Mouse (Mus musculus): ENCODE data around the gene Chpf2.

Chpf2 gene

GRCm38 (mm10) chr5:24604080-24604655 lies 17.6 kb downstream of the Chpf2 start:
- CTCF ChIA-PET = interaction anchor here (0.6 kb wide), 1 partner anchor 90 kb away, joined by 3 read pairs; no protein-coding TSS in a partner anchor

DNA sequence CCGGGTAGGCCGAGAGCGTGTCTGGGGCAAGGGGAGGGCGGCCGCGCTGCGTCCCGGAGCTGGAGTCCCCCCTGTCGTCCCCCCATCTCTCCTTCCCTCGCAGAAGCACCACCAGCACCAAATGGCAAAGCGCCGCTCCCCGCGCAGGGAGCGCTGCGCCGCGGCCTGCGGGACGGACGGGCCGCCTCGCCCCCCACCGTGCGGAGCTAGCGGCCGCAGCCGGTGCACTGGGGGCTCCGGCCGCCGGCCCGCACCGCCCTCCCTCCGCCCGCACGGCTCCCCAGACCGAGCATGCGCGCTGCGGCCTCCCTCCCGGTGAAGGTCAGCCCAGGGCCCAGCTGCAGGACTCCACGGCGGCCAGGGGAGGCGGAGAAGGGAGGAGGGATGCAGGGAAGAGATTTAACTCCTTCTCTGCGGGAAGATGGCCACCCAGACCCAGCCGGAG lies 18.1 kb downstream of the Chpf2 start:
- CTCF ChIA-PET = interaction anchor here (0.6 kb wide), 1 partner anchor 91 kb away, joined by 3 read pairs; no protein-coding TSS in a partner anchor

GRCm38 (mm10) chr5:24605321-24605979 lies 18.9 kb downstream of the Chpf2 start:
- CTCF ChIA-PET = no interaction called here

DNA sequence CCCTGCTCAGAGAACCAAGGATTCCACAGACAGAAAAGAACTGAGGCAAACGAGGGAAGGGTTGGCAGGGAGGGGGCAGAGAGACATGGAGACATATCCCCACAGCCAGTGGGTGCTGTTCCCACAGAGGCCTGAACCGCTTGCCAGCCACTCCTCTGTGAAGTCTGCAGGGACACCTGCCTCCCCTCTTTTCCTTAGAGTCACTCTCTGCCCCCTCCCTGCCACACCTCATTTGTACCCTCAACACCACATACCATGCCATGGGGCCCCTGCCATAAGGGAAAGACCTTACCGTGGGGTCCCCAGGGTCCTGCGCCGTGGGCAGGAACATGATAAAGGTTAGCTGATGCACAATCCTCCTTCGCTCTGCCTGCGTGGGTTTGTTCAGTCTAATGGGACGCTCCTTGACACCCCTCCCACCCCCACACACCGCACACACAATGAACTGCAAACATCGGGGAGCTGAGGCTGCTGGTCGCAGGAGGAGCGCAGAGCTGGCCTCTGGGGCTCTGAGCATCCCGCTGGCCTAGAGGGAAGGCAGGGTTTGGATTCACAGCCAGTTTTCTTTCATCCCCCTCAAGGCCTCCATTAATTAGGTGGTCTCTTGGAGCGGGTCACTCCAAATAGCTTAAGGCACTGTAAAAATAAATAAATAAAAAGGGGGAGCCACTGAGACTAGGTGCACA lies 19.6 kb downstream of the Chpf2 start:
- CTCF ChIA-PET = no interaction called here

GRCm38 (mm10) chr5:24609388-24609787 lies 22.8 kb downstream of the Chpf2 start:
- CTCF ChIA-PET = no interaction called here

DNA sequence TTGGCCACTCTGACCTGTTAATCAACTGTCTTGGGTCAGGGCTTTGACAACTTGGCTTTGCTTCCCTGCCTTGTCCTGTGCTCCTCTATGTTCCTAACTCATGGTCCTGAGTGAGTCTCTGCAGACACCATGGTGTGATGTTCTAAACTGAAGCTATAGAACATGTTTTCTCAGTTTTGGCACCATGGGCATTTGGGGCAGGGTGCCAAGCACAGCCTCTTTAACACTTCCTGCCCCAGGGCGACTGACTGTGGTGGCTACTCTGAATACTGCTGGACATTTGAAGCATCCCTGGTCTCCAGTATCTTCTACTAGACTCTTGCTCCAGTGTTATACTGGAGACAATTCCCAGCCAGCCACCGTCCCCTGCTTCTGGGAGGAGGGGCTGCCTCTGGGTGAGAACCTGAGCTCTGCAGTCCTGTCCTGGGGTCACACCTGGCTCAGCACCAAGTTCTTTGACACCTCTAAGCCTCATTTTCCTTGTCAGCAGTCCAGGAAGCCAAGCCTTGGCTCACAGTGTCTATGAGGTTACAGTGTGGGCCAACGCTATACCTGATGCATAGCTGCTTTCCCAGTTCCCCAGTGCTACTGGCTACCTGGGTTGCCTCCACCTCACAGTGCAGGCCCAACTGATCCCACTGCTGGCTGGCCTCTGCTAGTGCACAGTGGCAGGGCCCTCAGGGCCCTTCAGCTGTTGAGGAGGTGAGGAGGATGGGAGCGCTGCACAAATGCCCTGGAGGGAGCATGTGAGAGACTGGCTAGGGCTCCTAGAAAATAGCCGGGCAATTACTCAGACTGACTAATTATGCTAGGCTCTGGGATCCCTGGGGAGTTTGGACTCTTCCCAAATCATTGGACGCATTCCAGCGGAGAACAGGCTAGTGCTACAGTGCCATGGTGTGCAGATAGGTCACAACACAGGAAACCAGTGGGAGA lies 25.1 kb downstream of the Chpf2 start:
- CTCF ChIA-PET = no interaction called here

GRCm38 (mm10) chr5:24612302-24612649 lies 25.7 kb downstream of the Chpf2 start:
- CTCF ChIA-PET = no interaction called here

- CTCF ChIA-PET = no interaction called here
Observed at GRCm38 (mm10) chr5:24615097-24615496, 28.6 kb downstream of the Chpf2 start.

GRCm38 (mm10) chr5:24618921-24619320 lies 32.4 kb downstream of the Chpf2 start:
- CTCF ChIA-PET = interaction anchor here (1.3 kb wide), 1 partner anchor 370 kb away, joined by 3 read pairs; no protein-coding TSS in a partner anchor

DNA sequence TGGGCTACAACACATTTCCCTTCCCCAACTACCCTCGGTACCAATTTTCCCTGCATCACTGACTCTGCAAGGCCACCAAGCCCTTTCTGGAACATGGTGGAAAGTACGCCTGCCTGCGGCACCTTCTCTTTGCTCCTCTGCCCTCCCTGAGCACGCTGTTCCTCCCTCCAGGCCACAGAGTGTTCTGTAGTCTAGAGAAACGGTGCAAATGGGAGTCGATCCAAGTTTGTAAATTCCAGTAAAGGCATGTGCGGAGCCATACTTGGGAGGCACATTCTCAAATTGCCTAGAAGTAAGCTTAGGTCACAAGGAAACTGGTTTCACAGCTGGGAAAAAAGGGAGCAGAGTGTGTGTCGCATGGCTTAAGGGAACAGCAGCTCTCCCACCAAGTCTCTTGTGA lies 33.6 kb downstream of the Chpf2 start:
- CTCF ChIA-PET = interaction anchor here (1.3 kb wide), 1 partner anchor 369 kb away, joined by 3 read pairs; no protein-coding TSS in a partner anchor

DNA sequence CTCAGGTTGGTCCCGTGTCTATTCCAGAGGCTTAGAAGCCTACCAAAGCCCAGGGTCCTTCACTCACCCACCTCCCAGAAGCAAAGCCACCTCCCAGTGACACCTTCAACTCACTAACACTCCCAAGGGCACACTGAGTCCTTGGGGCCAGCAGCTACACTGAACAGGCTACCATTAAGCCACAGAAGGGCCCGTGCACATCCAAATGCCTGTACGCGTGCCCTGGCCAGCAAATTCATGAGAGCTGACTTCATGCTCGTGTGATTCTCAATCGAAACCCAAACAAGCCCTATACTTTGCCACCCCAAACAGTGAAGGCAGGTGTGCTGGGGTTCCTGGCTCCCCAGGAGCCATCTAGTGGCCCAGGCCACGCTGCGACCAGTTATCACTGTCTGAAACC lies 34.1 kb downstream of the Chpf2 start:
- CTCF ChIA-PET = no interaction called here

DNA sequence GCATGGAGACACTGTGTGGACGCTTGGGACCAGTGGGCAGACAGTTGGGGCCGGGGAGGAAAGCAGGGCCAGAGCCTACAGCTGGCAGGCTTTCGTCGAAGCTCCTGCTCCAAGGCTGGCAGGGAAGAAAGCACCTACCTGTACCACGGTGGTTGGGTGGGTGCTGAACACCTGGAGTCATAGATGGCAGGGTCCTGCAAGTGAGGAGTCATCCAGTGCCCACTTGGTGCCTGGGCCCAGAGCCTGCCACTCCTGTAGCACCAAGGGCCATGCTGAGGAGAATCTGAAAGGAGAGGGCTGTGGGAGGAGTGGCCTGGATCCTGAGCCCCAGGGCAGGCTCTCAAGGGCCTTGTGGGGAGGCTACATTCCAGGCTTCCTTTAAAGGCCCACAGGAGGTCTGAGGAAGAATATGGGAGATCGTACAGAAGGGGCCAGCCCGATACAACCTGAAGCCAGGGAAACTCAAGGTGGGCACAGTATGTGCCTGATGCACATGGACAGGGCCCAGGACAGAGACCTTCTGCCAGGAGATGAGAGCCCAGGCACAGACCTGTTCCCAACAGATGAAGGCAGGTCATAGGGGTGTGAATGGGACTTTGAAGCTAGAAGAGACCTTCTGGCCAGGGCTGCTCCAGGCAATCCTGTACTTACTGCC lies 36.0 kb downstream of the Chpf2 start:
- CTCF ChIA-PET = no interaction called here

- CTCF ChIA-PET = no interaction called here
Observed at GRCm38 (mm10) chr5:24623041-24623985, 36.8 kb downstream of the Chpf2 start.

DNA sequence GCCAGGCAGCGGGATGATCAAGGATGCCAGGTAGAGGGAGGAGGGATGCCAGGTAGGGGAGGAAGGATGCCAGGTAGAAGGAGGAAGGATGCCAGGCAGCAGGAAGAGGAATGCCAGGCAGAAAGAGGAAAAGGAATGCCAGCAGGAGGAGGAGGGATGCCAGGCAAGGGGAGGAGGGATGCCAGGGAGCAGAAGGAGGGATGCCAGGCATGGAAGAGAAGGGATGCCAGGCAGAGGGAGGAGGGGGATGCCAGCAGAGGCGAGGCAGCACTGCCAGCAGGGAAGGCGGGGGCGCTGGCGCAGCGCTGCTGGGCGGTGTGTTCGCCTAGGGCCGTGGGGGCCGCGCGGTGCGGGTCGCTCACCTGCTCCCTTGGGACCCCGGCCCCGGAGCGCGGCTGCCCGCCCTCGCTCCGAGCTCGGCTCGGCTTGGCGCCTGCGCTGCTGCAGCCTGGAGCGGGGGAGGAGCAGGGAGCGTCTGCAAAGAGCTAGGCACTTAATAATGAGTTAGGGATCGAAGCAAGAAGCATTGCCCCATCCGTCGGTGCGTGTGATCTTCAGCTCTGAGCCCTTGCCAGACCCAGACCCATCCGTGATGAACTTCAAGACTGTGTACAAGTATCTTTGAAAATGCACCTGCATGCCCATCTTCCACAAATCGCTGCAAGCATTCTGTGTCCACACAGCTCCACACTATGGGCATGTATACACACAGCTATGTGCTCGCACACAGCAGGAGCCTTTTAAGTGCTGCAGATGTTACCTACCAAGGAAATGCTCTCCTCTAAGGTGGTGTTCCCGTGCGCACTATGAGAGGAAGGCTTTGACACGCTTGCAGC lies 37.7 kb downstream of the Chpf2 start, which contains the start of gene Smarcd3:
TSS of gene Smarcd3 (minus strand) at position 426 of the 836 bp plus-strand sequence.
- CTCF ChIA-PET = no interaction called here

- CTCF ChIA-PET = no interaction called here
Observed at GRCm38 (mm10) chr5:24624822-24625120, 38.2 kb downstream of the Chpf2 start.

- CTCF ChIA-PET = no interaction called here
Observed at GRCm38 (mm10) chr5:24629712-24630111, 43.2 kb downstream of the Chpf2 start.

DNA sequence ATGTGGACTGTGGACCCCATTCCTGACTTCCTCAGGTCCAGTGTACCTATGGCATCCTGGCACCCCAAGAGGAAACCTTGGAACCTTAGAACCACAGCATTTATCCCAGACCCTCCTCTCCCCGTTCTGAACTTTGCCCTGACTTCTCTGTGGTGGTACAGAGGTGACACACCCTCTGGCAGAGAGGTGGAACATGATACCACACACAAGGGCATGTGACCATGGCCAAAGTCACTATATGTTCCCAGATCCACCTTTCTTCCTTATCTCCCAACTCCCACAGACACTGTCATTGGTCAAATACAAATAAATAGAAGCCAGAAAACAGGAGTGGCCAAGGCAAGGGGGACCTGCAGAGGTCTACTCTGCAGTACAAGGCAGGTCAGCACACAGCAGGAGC lies 48.6 kb downstream of the Chpf2 start:
- CTCF ChIA-PET = no interaction called here

GRCm38 (mm10) chr5:24635526-24636141 lies 49.1 kb downstream of the Chpf2 start:
- CTCF ChIA-PET = no interaction called here

DNA sequence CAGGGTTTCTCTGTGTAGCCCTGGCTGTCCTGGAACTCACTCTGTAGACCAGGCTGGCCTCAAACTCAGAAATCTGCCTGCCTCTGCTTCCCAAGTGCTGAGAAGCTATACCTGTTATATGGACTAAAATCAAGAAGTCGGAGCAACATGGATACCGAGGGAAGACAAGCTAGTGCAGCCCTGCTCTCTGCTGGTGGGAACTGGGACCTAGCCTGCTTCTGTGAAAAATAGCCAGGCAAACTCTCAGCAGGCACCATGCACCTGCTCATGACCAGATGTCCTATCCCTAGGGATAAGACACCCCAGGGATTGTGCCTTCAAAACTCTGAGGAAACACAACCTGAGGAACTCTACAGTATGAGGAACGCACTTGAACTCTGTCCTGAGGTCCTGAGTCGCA lies 50.4 kb downstream of the Chpf2 start:
- CTCF ChIA-PET = no interaction called here

Data from spleen, embryonic (tissue).